Mouse (Mus musculus): ENCODE measurements around the gene Fig4.

GRCm38 (mm10) chr10:41236020-41236419, 67.0 kb downstream of the Fig4 start:
- TF ChIP-seq MAX (IDR thresholded peaks at IDR 0.05; ENCODE audit: low read length) (no peak), CTCF (IDR thresholded peaks at IDR 0.05 in 2 of 3, conservative IDR thresholded peaks at IDR 0.05 in 1 of 3; ENCODE audit: control insufficient read depth in 1 of 3, insufficient read depth in 1 of 3, low read depth in 2 of 3, low read length in 3 of 3, poor library complexity in 1 of 3, severe bottlenecking in 1 of 3) (no peak), E2F4 (IDR thresholded peaks at IDR 0.05; ENCODE audit: borderline replicate concordance, low read depth, low read length) (no peak), POLR2A (IDR thresholded peaks at IDR 0.05; ENCODE audit: control insufficient read depth in 1 of 2, insufficient read depth in 1 of 2, low read depth in 1 of 2, low read length in 2 of 2, poor library complexity in 1 of 2) (no peak), GATA1 (IDR thresholded peaks at IDR 0.05; ENCODE audit: low read depth, low read length) (no peak), TCF12 (IDR thresholded peaks at IDR 0.05; ENCODE audit: low read depth, low read length) (peak; percentile 47; the same call in 1 of the 2 replicates), MEF2A (IDR thresholded peaks at IDR 0.05; ENCODE audit: extremely low read depth, insufficient replicate concordance, low read depth, low read length, poor library complexity, severe bottlenecking) (no peak), POLR2AphosphoS5 (IDR thresholded peaks at IDR 0.05; ENCODE audit: borderline replicate concordance, low read depth, low read length) (no peak), EP300 (IDR thresholded peaks at IDR 0.05; ENCODE audit: low read depth in 1 of 2, low read length in 2 of 2) (no peak), MXI1 (IDR thresholded peaks at IDR 0.05; ENCODE audit: low read depth, low read length) (no peak), MAFK (IDR thresholded peaks at IDR 0.05; ENCODE audit: borderline replicate concordance, low read depth, low read length) (no peak), USF1 (IDR thresholded peaks at IDR 0.05; ENCODE audit: low read depth, low read length) (no peak)
